Mouse (Mus musculus): Measurements from ENCODE around the gene Gm49450. TPM values are rescaled to one million over a fixed set of nuclear protein-coding genes. Genes with fewer than 3 reads are reported as not detected.

Gm49450 gene
- 82.1 and 153 TPM in 2 replicates for polyA plus RNA-seq (2012; rRNA removed)

- Histone ChIP-seq H3K4me1 (replicated peaks; ENCODE audit: control insufficient read depth, insufficient read depth, low read length) (peaks cover 8% of the 10 kb centered on the region), H3K27ac (ENCODE audit: control insufficient read depth, insufficient read depth, low read length) (peak within 1 kb of the TSS; percentile 92), H3K36me3 (ENCODE audit: control insufficient read depth, insufficient read depth, low read length) (no peaks in the 10 kb centered on the region), H3K27me3 (ENCODE audit: control insufficient read depth, insufficient read depth, low read length) (no peaks in the 10 kb centered on the region), H3K4me3 (ENCODE audit: control insufficient read depth, insufficient read depth, low read length) (peak within 1 kb of the TSS; percentile 87)
- peak; percentile 96 for DNase-seq
- TF ChIP-seq CTCF (IDR thresholded peaks at IDR 0.05; ENCODE audit: borderline replicate concordance, control insufficient read depth, extremely low read depth, insufficient read depth, low read length, poor library complexity) (peak; percentile 40; the same call in 1 of the 2 replicates), POLR2A (IDR thresholded peaks at IDR 0.05; ENCODE audit: control insufficient read depth, extremely low read depth, insufficient read depth, low read length, poor library complexity) (peak; percentile 98)
- WGBS: 16% methylated on average over 28 of the region's 28 CpGs
Observed at GRCm38 (mm10) chr15:98953401-98954356, at the start of gene Gm49450, which contains the start of gene Tuba1a. Gene Gm49450, minus strand, starts transcription at chr15:98953551. Gene Tuba1a, minus strand, starts transcription at chr15:98953703.

GRCm38 (mm10) chr15:99001451-99001931, 48.1 kb upstream of the Gm49450 start:
- H3K36me3 ChIP-seq (ENCODE audit: control insufficient read depth, insufficient read depth, low read length): no peaks in the 10 kb centered on the region
- H3K4me3 ChIP-seq (ENCODE audit: control insufficient read depth, insufficient read depth, low read length): no peak overlapping the region
- H3K27ac ChIP-seq (ENCODE audit: control insufficient read depth, insufficient read depth, low read length): no peak overlapping the region
- 20% methylated on average over 17 of the region's 17 CpGs for whole genome bisulfite sequencing
- no peak for TF ChIP-seq CTCF (IDR thresholded peaks at IDR 0.05; ENCODE audit: borderline replicate concordance, control insufficient read depth, extremely low read depth, insufficient read depth, low read length, poor library complexity)
- TF ChIP-seq POLR2A (IDR thresholded peaks at IDR 0.05; ENCODE audit: control insufficient read depth, extremely low read depth, insufficient read depth, low read length, poor library complexity): no peak
- H3K27me3 ChIP-seq (ENCODE audit: control insufficient read depth, insufficient read depth, low read length): no peaks in the 10 kb centered on the region
- no peak for DNase-seq
- H3K4me1 ChIP-seq (replicated peaks; ENCODE audit: control insufficient read depth, insufficient read depth, low read length): 0 out of 2 replicates have a peak, but pooled peaks cover 4% of the 10 kb centered on the region

- Histone ChIP-seq H3K36me3 (ENCODE audit: control insufficient read depth, insufficient read depth, low read length) (no peaks in the 10 kb centered on the region), H3K27me3 (ENCODE audit: control insufficient read depth, insufficient read depth, low read length) (no peaks in the 10 kb centered on the region), H3K4me1 (replicated peaks; ENCODE audit: control insufficient read depth, insufficient read depth, low read length) (0 out of 2 replicates have a peak, but pooled peaks cover 4% of the 10 kb centered on the region), H3K4me3 (ENCODE audit: control insufficient read depth, insufficient read depth, low read length) (no peak overlapping the region), H3K27ac (ENCODE audit: control insufficient read depth, insufficient read depth, low read length) (no peak overlapping the region)
- TF ChIP-seq CTCF (IDR thresholded peaks at IDR 0.05; ENCODE audit: borderline replicate concordance, control insufficient read depth, extremely low read depth, insufficient read depth, low read length, poor library complexity) (no peak), POLR2A (IDR thresholded peaks at IDR 0.05; ENCODE audit: control insufficient read depth, extremely low read depth, insufficient read depth, low read length, poor library complexity) (no peak)
- 59% methylated on average over 14 of the region's 14 CpGs for WGBS
- peak; percentile 53 for DNase-seq
Observed at GRCm38 (mm10) chr15:99000535-99001283, 47.4 kb upstream of the Gm49450 start.

GRCm38 (mm10) chr15:98998775-98999157, 45.4 kb upstream of the Gm49450 start:
- no peak for TF ChIP-seq POLR2A (IDR thresholded peaks at IDR 0.05; ENCODE audit: control insufficient read depth, extremely low read depth, insufficient read depth, low read length, poor library complexity)
- no peak for TF ChIP-seq CTCF (IDR thresholded peaks at IDR 0.05; ENCODE audit: borderline replicate concordance, control insufficient read depth, extremely low read depth, insufficient read depth, low read length, poor library complexity)
- no peak overlapping the region for H3K27ac ChIP-seq (ENCODE audit: control insufficient read depth, insufficient read depth, low read length)
- DNase-seq: no peak
- no peaks in the 10 kb centered on the region for H3K27me3 ChIP-seq (ENCODE audit: control insufficient read depth, insufficient read depth, low read length)
- WGBS: 12% methylated on average over 6 of the region's 6 CpGs
- 0 out of 2 replicates have a peak, but pooled peaks cover 4% of the 10 kb centered on the region for H3K4me1 ChIP-seq (replicated peaks; ENCODE audit: control insufficient read depth, insufficient read depth, low read length)
- no peak overlapping the region for H3K4me3 ChIP-seq (ENCODE audit: control insufficient read depth, insufficient read depth, low read length)
- H3K36me3 ChIP-seq (ENCODE audit: control insufficient read depth, insufficient read depth, low read length): no peaks in the 10 kb centered on the region

GRCm38 (mm10) chr15:98997938-98998774, 44.8 kb upstream of the Gm49450 start:
- no peaks in the 10 kb centered on the region for H3K36me3 ChIP-seq (ENCODE audit: control insufficient read depth, insufficient read depth, low read length)
- WGBS: 72% methylated on average over 13 of the region's 13 CpGs
- H3K4me1 ChIP-seq (replicated peaks; ENCODE audit: control insufficient read depth, insufficient read depth, low read length): peaks cover 4% of the 10 kb centered on the region; the same call in 1 of the 2 replicates
- no peaks in the 10 kb centered on the region for H3K27me3 ChIP-seq (ENCODE audit: control insufficient read depth, insufficient read depth, low read length)
- no peak overlapping the region for H3K4me3 ChIP-seq (ENCODE audit: control insufficient read depth, insufficient read depth, low read length)
- no peak overlapping the region for H3K27ac ChIP-seq (ENCODE audit: control insufficient read depth, insufficient read depth, low read length)
- no peak for DNase-seq
- TF ChIP-seq CTCF (IDR thresholded peaks at IDR 0.05; ENCODE audit: borderline replicate concordance, control insufficient read depth, extremely low read depth, insufficient read depth, low read length, poor library complexity) (no peak), POLR2A (IDR thresholded peaks at IDR 0.05; ENCODE audit: control insufficient read depth, extremely low read depth, insufficient read depth, low read length, poor library complexity) (no peak)
